Mouse (Mus musculus): ENCODE data around the gene Catsperg1. TPM values are rescaled to one million over a fixed set of nuclear protein-coding genes. Genes with fewer than 3 reads are reported as not detected.

Catsperg1 gene
- polyA plus RNA-seq, 1 experiment from 2014 or later: 0.09 TPM

GRCm38 (mm10) chr7:29169231-29170065, 44.4 kb downstream of the Catsperg1 start:
- H3K4me2 ChIP-seq: peak overlapping the region; percentile 74
- peak overlapping the region; percentile 13; the same call in 1 of the 2 replicates for H3K9ac ChIP-seq
- H3K27me3 ChIP-seq: peaks cover 80% of the 10 kb centered on the region
- no peaks in the 10 kb centered on the region for H3K9me3 ChIP-seq (replicated peaks)
- peaks cover 18% of the 10 kb centered on the region for H3K36me3 ChIP-seq
- WGBS (ENCODE audit: insufficient replicate concordance): 1% methylated on average over 33 of the region's 39 CpGs
- DNase-seq: no peak
- H3K4me3 ChIP-seq (replicated peaks): peak overlapping the region; percentile 56
- H3K4me1 ChIP-seq (replicated peaks): peaks cover 37% of the 10 kb centered on the region
- ATAC-seq (ENCODE audit: low read depth): peak; percentile 38
- no peak overlapping the region for H3K27ac ChIP-seq

GRCm38 (mm10) chr7:29168791-29169230, 45.0 kb downstream of the Catsperg1 start:
- H3K4me2 ChIP-seq: peak overlapping the region; percentile 74
- H3K9me3 ChIP-seq (replicated peaks): no peaks in the 10 kb centered on the region
- WGBS (ENCODE audit: insufficient replicate concordance): 1% methylated on average over 14 of the region's 14 CpGs
- H3K27me3 ChIP-seq: peaks cover 79% of the 10 kb centered on the region
- peak overlapping the region; percentile 13; the same call in 1 of the 2 replicates for H3K9ac ChIP-seq
- peaks cover 37% of the 10 kb centered on the region for H3K4me1 ChIP-seq (replicated peaks)
- H3K36me3 ChIP-seq: peaks cover 12% of the 10 kb centered on the region
- DNase-seq (no peak), ATAC-seq (ENCODE audit: low read depth) (no peak)
- H3K4me3 ChIP-seq (replicated peaks): peak overlapping the region; percentile 56
- no peak overlapping the region for H3K27ac ChIP-seq

GRCm38 (mm10) chr7:29168121-29168695, 45.6 kb downstream of the Catsperg1 start:
- Histone ChIP-seq H3K36me3 (peaks cover 6% of the 10 kb centered on the region), H3K4me3 (replicated peaks) (0 out of 2 replicates have a peak overlapping the region, but pooled peaks have one; percentile 56), H3K9me3 (replicated peaks) (no peaks in the 10 kb centered on the region), H3K4me1 (replicated peaks) (peaks cover 38% of the 10 kb centered on the region), H3K27ac (no peak overlapping the region), H3K4me2 (peak overlapping the region; percentile 74), H3K27me3 (peaks cover 73% of the 10 kb centered on the region), H3K9ac (no peak overlapping the region)
- DNase-seq (no peak), ATAC-seq (ENCODE audit: low read depth) (no peak)
- 10% methylated on average over 10 of the region's 10 CpGs for WGBS (ENCODE audit: insufficient replicate concordance)

GRCm38 (mm10) chr7:29167656-29168055, 46.2 kb downstream of the Catsperg1 start:
- Histone ChIP-seq H3K9me3 (replicated peaks) (no peaks in the 10 kb centered on the region), H3K36me3 (peaks cover 2% of the 10 kb centered on the region; the same call in 1 of the 2 replicates), H3K27ac (no peak overlapping the region), H3K27me3 (peaks cover 67% of the 10 kb centered on the region), H3K4me2 (no peak overlapping the region), H3K9ac (no peak overlapping the region), H3K4me3 (replicated peaks) (no peak overlapping the region), H3K4me1 (replicated peaks) (peaks cover 43% of the 10 kb centered on the region)
- WGBS (ENCODE audit: insufficient replicate concordance): 38% methylated on average over 19 of the region's 19 CpGs
- no peak for DNase-seq
- no peak for ATAC-seq (ENCODE audit: low read depth)

GRCm38 (mm10) chr7:29162750-29163525, 50.9 kb downstream of the Catsperg1 start:
- Histone ChIP-seq H3K4me2 (peak overlapping the region; percentile 13; the same call in 1 of the 2 replicates), H3K4me1 (replicated peaks) (peaks cover 10% of the 10 kb centered on the region), H3K36me3 (no peaks in the 10 kb centered on the region), H3K27me3 (peaks cover 46% of the 10 kb centered on the region), H3K4me3 (replicated peaks) (no peak overlapping the region), H3K9me3 (replicated peaks) (no peaks in the 10 kb centered on the region), H3K27ac (no peak overlapping the region), H3K9ac (no peak overlapping the region)
- DNase-seq: peak; percentile 48
- ATAC-seq (ENCODE audit: low read depth): peak; percentile 67
- 11% methylated on average over 9 of the region's 9 CpGs for WGBS (ENCODE audit: insufficient replicate concordance)

GRCm38 (mm10) chr7:29162294-29162693, 51.5 kb downstream of the Catsperg1 start:
- H3K27me3 ChIP-seq: peaks cover 45% of the 10 kb centered on the region
- no peak for ATAC-seq (ENCODE audit: low read depth)
- H3K4me2 ChIP-seq: 0 out of 2 replicates have a peak overlapping the region, but pooled peaks have one; percentile 13

GRCm38 (mm10) chr7:29158264-29158663, 55.6 kb downstream of the Catsperg1 start:
- Histone ChIP-seq H3K9ac (no peak overlapping the region), H3K4me3 (replicated peaks) (no peak overlapping the region), H3K27ac (no peak overlapping the region), H3K27me3 (peaks cover 32% of the 10 kb centered on the region), H3K4me2 (no peak overlapping the region), H3K4me1 (replicated peaks) (peaks cover 29% of the 10 kb centered on the region), H3K9me3 (replicated peaks) (0 out of 2 replicates have a peak, but pooled peaks cover 4% of the 10 kb centered on the region), H3K36me3 (peaks cover 9% of the 10 kb centered on the region)
- 11% methylated on average over 5 of the region's 5 CpGs for WGBS (ENCODE audit: insufficient replicate concordance)
- ATAC-seq (ENCODE audit: low read depth): no peak
- DNase-seq: no peak

More at GRCm38 (mm10) chr7:29162294-29162693, 51.5 kb downstream of the Catsperg1 start:
- H3K9ac ChIP-seq: no peak overlapping the region
- 56% methylated on average over 5 of the region's 5 CpGs for WGBS (ENCODE audit: insufficient replicate concordance)
- no peak overlapping the region for H3K4me3 ChIP-seq (replicated peaks)
- DNase-seq: no peak
- no peaks in the 10 kb centered on the region for H3K36me3 ChIP-seq
- no peak overlapping the region for H3K27ac ChIP-seq
- H3K9me3 ChIP-seq (replicated peaks): no peaks in the 10 kb centered on the region
- peaks cover 10% of the 10 kb centered on the region for H3K4me1 ChIP-seq (replicated peaks)

- H3K4me2 ChIP-seq: peak within 1 kb of the TSS; percentile 100
- 0 out of 2 replicates have a peak, but pooled peaks cover 4% of the 10 kb centered on the region for H3K9me3 ChIP-seq (replicated peaks)
- WGBS (ENCODE audit: insufficient replicate concordance): 2% methylated on average over 65 of the region's 68 CpGs
- H3K4me1 ChIP-seq (replicated peaks): peaks cover 20% of the 10 kb centered on the region
- ATAC-seq (ENCODE audit: low read depth) (peak; percentile 75), DNase-seq (peak; percentile 71)
- H3K9ac ChIP-seq: peak within 1 kb of the TSS; percentile 84
- H3K36me3 ChIP-seq: peaks cover 9% of the 10 kb centered on the region
- peak within 1 kb of the TSS; percentile 85 for H3K4me3 ChIP-seq (replicated peaks)
- H3K27me3 ChIP-seq: peaks cover 32% of the 10 kb centered on the region
- H3K27ac ChIP-seq: peak within 1 kb of the TSS; percentile 77
Observed at GRCm38 (mm10) chr7:29155838-29156782, 57.7 kb downstream of the Catsperg1 start, which contains the start of gene Fam98c. TSS of gene Fam98c (minus strand) at chr7:29156234.

GRCm38 (mm10) chr7:29155196-29155837, 58.5 kb downstream of the Catsperg1 start:
- WGBS (ENCODE audit: insufficient replicate concordance): 8% methylated on average over 35 of the region's 37 CpGs
- DNase-seq (peak; percentile 82), ATAC-seq (ENCODE audit: low read depth) (peak; percentile 87)
- Histone ChIP-seq H3K4me1 (replicated peaks) (peaks cover 20% of the 10 kb centered on the region), H3K9ac (peak overlapping the region; percentile 84), H3K27ac (peak overlapping the region; percentile 77), H3K27me3 (peaks cover 29% of the 10 kb centered on the region), H3K4me3 (replicated peaks) (peak overlapping the region; percentile 85), H3K36me3 (peaks cover 9% of the 10 kb centered on the region), H3K9me3 (replicated peaks) (0 out of 2 replicates have a peak, but pooled peaks cover 4% of the 10 kb centered on the region), H3K4me2 (peak overlapping the region; percentile 100)
